Mouse (Mus musculus) adrenal gland, adult 18-20 months (tissue): ENCODE measurements at regions not wholly inside any gene's neighbourhood (a gene's known extent, or its start where the extent isn't known, plus 50 kb on each side); places are given as distances from the start of the nearest gene placed in this dataset.

Experiments used
- DNase-seq, 2 experiments: peaks; one replicate each; pipeline ENCODE4 v3.0.0; 2021 to 2022; ENCODE audit warnings: low spot score in 2 of 2

- no peak for DNase-seq
Measured at GRCm38 (mm10) chr8:11145251-11145650, 137.0 kb upstream of the Irs2 start.

GRCm38 (mm10) chr8:11140566-11140965 lies 132.3 kb upstream of the Irs2 start:
- DNase-seq = no peak

- DNase-seq = no peak
Measured at GRCm38 (mm10) chr8:11139294-11139693, 131.0 kb upstream of the Irs2 start.

- no peak for DNase-seq
Measured at GRCm38 (mm10) chr8:11138302-11139020, 130.2 kb upstream of the Irs2 start.

- no peak for DNase-seq
Measured at GRCm38 (mm10) chr8:11136566-11136965, 128.3 kb upstream of the Irs2 start.

GRCm38 (mm10) chr8:11135135-11135534 lies 126.9 kb upstream of the Irs2 start:
- DNase-seq = no peak

- DNase-seq = no peak
Measured at GRCm38 (mm10) chr8:11134562-11134961, 126.3 kb upstream of the Irs2 start.

GRCm38 (mm10) chr8:11119030-11119634 lies 110.9 kb upstream of the Irs2 start:
- no peak for DNase-seq

GRCm38 (mm10) chr8:11116534-11116933 lies 108.3 kb upstream of the Irs2 start:
- no peak for DNase-seq

GRCm38 (mm10) chr8:11115210-11115609 lies 107.0 kb upstream of the Irs2 start:
- DNase-seq = no peak

- no peak for DNase-seq
Measured at GRCm38 (mm10) chr8:11114531-11114930, 106.3 kb upstream of the Irs2 start.

- DNase-seq = no peak
Measured at GRCm38 (mm10) chr8:11112908-11113532, 104.8 kb upstream of the Irs2 start.

- peak in 1 of 2 experiments; percentile 35 for DNase-seq
Measured at GRCm38 (mm10) chr8:11111987-11112386, 103.7 kb upstream of the Irs2 start.

GRCm38 (mm10) chr8:11107435-11107834 lies 99.2 kb upstream of the Irs2 start:
- no peak for DNase-seq

GRCm38 (mm10) chr8:11107021-11107420 lies 98.8 kb upstream of the Irs2 start:
- no peak for DNase-seq

GRCm38 (mm10) chr8:11103745-11104607 lies 95.7 kb upstream of the Irs2 start:
- DNase-seq = no peak

GRCm38 (mm10) chr8:11100310-11100709 lies 92.1 kb upstream of the Irs2 start:
- no peak for DNase-seq

GRCm38 (mm10) chr8:11099591-11099855 lies 91.3 kb upstream of the Irs2 start:
- no peak for DNase-seq

- DNase-seq = no peak
Measured at GRCm38 (mm10) chr8:11098790-11099590, 90.7 kb upstream of the Irs2 start.

- DNase-seq = peak; percentile 73
Measured at GRCm38 (mm10) chr8:11098228-11098778, 90.0 kb upstream of the Irs2 start.

- DNase-seq = no peak
Measured at GRCm38 (mm10) chr8:11097813-11098212, 89.6 kb upstream of the Irs2 start.
